Mouse (Mus musculus): ENCODE measurements around the gene Lbx1.

- no peak for TF ChIP-seq POLR2A (IDR thresholded peaks at IDR 0.05; ENCODE audit: borderline replicate concordance, low read depth, low read length)
- no peak for TF ChIP-seq CTCF (IDR thresholded peaks at IDR 0.05; ENCODE audit: low read depth, low read length)
Measured at GRCm38 (mm10) chr19:45232443-45233410, 2.9 kb downstream of the Lbx1 start.
